Mouse (Mus musculus): ENCODE results near the gene Med27.

DNA sequence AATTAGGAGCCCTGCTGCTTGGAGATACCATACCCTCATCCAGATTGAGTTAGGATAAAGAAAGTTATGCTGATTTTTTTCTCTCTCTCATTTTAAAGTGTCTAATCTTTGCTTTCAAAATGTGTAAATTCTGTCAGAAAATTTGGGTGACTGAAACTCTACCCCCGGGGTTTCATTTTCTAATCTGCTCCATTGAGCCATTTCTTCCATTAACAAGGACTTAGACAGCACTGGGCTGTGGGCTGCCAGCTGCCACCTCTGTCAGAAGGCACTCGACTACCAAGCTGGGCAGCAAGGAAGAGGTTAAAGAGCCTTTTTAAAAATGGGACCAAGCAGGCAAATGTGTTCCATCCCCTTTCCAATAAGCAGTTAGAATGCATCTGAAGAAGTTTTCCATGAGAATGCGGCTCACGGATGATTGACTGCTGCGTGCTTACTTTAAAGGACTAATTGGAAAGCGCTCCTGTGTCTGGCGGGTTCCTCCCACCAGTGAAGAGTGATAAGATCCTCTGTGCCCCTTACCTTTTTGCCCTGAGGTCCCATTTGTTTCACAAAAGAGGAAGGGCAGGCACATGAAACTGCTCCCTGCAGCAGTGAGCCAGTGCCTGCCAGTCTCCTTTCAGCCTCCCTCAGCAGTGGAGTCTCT lies 93.4 kb downstream of the Med27 start:
- no peak for TF ChIP-seq CTCF (IDR thresholded peaks at IDR 0.05; ENCODE audit: control insufficient read depth, insufficient read depth, insufficient read length)
- no peak for TF ChIP-seq MYOD1 (IDR thresholded peaks at IDR 0.05; ENCODE audit: control insufficient read depth, insufficient read length, low read depth)
